Mouse (Mus musculus) layer of hippocampus, adult 9-10 months (tissue): ENCODE results near the gene Chrm4.

Source experiments
- DNase-seq: peaks from one replicate; pipeline ENCODE4 v3.0.0; 2022; ENCODE audit warnings: low spot score

The Chrm4 gene

DNA sequence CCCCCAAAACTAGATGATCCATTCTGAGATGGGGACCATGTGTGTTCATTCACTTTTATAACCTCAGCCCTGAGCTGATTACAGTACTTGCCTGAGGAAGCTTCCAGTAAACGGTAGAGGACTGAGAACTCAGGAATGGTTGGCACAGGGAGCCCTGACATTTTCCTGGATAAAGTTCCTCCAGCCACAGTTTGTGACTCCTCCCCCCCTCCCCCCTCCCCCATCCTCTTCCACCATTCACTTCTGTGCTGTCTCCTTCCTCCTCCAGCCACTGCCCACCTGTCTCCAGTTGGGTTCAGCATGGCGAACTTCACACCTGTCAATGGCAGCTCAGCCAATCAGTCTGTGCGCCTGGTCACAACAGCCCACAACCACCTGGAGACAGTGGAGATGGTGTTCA lies at the start of gene Chrm4:
TSS of gene Chrm4 (plus strand) at position 301 of the 400 bp plus-strand sequence.
- DNase-seq: no peak

DNA sequence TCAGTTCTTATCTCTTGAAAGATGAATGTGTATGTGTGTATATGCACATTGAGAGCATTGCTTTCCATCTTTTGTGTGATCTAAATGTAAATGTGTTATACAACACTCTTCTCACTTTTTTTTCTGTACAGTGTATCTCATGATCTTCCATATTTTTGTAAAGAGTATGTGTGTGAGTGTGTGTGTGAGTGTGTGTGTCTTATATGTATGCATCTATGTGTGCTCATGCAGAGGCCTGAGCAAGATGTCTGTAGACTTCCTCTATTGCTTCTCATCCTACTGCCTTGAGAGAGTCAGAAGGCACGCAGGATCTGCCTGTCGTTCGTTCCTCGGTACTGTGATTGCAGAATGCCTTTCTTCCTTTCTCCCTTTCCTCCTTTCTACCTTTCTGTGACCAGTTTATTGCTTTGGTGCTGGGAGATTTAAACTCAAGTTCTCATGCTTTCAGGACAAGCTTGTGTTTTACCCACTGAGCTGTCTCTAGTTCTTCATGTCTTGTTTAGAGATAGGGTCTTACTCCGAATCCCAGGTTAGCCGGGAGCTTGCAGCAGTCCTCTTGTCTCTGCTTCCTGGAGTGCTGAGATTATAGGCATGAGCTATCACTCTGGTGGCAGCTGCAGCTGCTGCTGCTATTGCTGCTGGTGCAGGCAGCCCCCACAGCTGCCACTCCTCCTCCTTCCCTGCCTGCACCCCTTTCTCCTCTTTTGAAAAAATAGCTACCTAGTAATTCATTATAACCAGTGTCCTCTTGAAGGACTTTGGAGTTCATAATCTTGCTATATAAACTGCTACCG lies 48.5 kb upstream of the Chrm4 start:
- no peak for DNase-seq

DNA sequence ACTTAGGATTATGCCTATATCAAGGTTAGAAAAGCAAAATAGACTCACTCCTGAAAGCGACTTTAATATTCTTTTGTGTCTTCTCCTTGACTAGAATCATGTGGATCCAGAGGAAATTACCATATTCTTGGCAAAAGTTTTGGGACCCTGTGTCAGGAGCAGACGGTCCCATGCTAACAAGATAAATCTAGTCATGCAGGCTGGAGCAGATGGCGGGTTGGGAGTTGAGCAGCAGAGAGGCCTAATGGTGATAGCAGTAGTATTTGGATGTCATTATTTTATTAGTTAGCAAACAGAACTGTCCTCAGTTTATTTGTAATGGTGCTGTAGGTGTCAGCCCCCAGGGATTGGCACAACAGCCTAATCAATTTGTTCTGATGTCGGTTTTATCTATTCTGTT lies 43.1 kb upstream of the Chrm4 start:
- DNase-seq: no peak

DNA sequence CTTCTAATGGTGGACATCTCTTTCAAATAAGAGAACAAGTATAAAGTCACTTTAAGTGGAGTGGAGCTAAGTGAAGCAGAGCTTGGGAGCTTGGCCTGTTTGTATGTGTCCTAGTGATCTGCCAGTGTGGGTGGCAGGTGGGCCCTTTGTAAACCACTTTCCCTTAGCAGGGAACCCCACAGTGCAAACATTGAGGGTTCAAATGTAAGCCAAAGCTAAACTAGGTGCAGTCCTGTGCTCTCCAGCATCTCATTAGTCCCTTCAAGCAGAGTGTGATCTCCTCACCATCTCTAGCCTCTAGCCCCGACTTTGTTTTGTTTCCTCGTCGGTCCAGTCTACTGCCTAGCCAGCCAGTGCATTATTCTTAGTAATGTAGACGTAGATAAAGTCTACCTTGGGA lies 42.4 kb upstream of the Chrm4 start:
- no peak for DNase-seq

DNA sequence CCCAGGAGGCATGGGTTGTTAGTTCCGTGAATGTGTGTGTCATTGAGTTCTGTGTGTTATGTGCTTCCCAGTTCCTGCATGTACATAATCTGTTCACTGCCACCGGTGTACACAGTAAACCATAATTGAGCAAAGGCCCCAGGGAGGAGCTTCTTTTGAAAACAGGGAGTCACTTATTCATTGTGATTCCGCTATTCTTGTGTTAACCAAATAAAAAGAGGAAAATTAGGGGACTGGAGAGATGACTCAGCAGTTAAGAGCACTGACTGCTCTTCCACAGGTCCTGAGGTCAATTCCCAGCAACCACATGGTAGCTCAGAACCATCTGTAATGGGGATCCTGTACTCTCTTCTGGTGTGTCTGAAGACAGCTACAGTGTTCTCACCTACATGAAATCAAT lies 32.3 kb upstream of the Chrm4 start:
- no peak for DNase-seq

DNA sequence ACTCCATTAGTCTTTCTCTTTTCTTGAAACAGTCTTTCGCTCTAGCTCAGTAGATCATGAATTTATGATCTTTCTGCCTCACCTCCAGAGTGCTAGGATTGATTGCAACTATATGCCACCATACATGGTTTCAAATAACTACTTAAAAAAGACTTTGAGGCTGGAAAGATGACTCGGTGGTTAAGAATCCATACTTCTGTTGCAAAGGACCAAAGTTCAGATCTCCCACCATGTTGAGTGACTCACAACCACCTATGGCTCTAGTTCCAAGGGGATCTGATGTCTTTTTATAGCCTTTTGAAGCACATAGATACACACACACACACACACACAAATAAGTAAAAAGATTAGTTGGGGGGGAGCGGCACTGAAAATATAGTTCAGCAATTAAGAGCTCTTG lies 31.6 kb upstream of the Chrm4 start:
- DNase-seq: no peak

DNA sequence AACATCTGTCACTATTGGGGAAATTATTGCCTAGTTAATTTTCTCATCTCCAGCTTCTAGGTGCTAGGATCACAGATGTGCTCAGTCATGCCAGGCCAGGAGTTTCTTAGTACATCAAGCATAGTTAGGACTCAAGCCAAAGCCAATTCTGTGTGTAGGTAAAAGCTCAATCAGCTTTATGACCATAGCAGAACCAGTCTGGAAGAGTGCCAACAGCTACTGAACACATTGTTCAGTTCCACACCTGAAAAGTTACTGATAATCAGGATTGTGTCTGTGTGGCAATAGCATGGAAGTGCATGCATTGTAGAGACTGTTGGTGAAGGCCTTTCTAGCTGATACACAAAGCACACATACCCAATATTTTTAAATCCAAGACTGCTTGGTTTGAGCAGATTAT lies 29.1 kb upstream of the Chrm4 start:
- no peak for DNase-seq

DNA sequence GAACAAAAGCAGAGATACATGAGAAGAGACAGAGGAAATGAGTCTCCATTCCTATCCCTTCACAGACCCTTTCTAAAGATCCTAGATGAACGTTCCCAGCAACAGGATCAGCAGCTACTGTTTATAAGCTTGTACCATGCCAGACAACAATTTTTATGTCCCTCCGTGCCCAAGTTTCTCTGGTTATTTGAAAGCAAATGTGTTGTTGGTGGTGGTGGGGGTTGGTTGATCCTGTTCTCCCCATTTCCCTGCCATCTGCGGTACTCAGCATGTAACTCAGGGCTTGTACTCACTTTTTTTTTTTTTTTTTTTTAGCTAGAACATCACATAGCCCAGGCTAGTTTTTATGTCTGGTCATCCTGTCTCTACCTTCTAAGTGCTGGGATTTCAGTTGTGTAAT lies 27.9 kb upstream of the Chrm4 start:
- DNase-seq: no peak

DNA sequence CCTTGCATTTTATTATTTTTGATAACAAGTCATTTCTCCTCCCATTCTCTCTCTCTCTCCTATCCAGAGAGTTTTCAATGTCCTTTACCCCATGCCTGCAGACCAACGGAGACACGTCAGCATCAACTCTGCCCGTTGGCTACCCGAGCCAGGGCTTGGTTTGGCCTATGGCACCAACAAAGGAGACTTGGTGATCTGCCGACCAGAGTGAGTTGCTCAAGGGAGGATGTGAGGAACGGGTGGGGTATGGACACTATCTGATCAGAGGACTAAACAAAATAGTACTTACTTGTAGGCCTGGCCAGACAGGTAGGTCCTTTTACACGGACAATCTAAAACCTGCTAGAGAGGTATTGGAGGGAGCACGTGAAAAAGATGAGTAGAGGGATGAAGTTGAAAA lies 26.6 kb upstream of the Chrm4 start:
- no peak for DNase-seq

DNA sequence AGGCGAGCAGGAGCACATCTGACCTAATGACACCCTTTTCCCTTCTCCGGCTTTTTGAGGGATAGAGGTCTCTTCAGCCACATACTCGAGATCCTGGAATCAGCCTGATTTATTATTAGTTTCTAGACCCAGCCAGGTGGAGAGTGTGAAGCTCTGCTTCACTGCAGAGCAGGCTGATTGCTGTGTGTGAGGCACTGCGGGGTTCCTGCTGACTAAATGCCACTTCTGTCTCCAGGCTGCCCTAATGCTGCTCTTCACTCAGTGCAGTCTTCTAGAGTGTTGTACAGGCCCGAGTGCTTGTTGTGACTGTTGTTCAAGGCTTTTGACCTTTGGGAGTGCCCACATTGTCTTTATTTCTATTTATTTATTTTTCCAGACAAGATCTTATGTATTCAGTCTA lies 24.7 kb upstream of the Chrm4 start:
- no peak for DNase-seq

DNA sequence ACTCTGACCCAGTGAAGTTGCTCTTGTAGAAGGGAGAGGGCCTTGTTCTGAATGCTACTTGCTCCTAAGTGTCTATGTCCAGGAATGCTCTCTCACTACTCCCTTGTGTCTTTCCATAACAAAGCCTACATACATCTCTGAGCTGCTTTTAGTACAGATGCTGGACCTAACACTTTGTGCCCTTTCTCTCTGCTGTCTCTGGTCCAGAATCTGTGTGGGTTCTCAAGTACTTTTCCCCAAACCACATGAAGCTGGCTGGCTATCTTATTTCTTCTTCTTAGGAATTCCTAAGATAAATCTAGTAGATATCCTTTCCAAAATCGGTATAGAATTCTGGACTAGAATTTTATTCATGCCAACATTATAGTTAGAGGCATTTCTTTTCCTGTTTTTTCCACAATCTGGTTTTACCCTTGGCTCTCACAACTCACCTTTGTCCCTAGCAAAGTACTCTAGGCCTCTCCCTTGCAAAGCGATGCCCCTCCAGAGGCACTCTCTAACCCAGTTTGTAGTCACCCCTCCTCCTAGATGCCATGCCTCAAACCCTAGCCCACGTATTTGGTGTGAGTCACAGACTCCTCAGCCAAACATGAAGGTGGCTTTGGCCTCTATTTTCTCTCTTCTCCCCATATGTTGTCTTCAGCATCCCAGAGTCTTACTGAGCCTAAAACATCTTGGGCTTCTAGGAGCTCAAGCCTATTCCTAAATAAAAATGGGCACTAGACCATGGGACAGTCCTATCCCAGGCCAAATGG lies 23.7 kb upstream of the Chrm4 start:
- DNase-seq: no peak

DNA sequence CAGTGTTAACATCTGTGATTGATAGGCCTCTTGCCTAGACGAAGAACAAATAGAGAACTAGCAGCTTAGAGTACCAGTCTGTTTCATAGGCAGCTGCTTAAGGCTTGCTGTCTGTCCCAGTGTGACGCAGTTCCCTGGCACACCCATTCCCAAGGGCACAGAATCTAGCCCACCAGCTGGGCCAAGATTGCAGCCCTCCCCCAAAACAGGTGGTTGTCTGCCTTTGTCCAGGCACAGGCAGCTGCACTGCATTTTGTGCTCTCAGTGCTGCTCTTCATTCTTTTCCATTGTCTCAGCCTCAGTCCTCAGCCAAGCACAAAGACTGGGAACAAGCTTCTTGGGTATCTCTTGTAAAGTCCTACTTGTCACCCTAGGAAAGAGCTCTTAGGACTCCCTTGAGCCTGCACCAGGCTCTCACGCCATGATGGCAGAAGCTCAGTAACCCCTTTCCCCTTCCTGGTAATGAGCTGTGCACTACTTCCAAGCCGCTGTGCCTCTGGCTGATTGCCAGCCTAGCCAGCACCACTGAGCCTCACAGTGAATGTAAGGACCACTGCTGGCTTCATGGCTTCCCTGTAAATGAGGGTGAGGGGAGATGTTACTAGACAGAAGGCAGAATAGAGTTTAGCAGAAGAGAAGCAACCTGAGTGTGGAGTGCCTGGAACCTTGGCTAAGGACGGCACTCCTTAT lies 22.3 kb upstream of the Chrm4 start:
- no peak for DNase-seq

DNA sequence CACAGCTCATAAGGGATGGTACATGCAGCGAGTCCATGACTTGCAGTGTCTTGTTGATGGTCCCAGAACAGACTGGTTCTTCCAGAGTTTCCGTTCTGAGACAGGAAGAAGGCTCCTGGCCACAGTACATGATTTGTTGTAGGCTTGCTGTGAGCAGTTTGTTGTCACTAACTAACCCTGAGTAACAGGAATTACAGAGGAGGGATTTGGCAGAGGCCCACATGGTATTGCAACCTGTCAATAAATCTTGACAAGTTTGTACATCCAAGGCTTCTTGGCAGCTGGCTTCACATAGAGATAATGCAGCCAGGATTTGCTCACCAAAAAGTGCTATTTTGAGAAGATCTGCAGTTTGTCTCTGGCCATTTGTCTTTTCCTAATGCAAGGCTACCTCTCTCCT lies 20.9 kb upstream of the Chrm4 start:
- DNase-seq: no peak

DNA sequence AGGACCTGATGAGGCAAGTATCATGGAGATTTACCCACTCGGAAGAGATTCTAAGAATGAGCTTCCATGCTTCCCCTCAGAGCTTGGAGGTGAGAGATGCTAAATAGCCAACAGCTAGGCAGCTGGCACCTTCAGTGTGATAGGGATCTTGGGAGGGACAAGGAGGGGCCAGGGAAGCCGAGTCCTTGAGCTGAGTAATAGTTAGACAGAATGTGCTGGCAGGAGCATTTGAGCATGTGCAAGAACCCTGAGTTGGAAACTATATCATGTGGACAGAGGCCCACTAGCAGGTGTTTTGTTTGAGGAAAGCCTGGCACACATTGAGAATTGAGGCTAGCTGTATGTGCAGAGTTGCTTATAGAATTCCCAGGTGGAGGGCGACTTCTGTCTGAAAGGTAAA lies 14.4 kb upstream of the Chrm4 start:
- no peak for DNase-seq

DNA sequence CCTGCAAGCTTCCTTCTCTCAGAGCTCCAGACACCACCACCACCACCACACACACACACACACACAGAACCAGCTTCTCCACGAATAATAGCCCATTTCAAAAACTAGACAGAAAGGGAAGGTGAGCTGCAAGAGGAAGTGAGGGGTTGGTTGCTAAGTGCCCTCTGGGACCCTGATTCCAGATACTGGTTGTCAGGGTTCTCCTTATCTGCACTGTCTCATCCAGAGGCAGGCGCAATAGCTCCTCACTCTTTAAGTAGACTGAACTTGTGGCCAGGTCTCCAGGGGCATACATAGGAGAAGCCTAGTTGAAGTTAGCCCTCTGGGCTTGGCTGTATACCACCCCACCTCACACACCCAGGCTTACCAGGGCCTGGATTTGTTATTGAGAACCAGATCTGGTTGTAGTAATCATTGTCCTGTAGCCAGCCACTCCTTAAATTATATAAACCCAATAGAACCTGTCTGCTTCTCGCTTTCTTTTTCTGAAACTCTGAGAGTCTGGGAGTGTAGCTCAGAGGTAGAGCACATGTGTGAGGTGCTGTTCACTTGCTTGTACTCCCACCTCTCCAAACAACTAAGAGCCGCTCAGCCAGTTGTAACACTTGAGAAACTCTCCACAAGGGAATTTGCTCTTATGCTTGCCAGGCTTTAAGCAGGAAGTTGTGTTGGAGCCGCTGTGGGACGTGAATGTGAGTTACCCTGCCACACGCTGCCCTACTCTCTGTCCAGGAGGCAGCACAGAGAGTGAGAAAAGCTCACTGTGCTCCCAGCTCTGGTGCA lies 13.5 kb upstream of the Chrm4 start:
- DNase-seq: no peak

DNA sequence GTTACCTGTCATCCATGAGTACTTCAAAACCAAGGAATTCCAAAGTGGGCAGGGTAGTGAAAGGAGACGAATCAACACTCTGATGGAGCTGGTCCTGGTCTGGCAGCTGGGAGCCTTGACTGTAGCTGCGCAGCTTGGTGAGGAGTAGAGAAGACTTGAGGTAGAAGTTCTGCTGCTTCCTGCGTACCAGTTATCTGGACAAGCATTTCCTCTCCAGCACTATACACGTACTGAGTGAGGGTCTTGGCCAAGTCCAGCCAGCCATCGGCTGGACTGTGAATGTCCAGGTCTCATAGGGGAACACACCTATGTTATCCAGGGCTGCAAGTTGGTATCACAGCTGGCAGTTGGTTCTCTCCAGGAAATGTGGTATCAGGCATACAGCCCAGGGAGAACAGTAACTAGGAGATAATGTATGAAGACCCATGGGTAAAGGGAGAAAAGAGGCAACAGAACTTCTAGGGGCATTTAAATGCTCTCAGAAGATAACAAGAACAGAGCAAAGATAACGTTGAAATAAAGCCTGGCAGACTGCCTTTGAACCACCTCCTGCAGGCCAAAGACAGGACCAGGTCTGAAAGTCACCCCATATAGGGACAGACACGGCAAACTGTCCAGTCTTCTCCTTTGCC lies 10.6 kb upstream of the Chrm4 start:
- no peak for DNase-seq

DNA sequence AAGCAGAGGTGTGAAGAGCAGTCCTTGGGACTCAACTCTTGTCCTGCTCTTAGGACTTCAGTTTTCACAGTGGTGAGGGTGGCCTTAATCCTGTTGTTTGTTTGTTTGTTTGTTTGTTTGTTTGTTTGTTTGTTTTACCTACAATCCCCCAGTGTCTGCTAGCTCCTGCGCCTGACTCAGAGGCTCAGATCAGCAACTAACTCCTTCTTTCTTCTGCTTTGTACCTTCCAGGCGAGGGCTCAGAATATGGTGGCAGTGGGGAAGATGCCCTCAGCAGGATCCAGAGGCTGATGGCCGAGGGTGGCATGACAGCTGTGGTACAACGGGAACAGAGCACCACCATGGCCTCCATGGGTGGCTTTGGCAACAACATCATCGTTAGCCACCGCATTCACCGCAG lies 10.0 kb upstream of the Chrm4 start:
- DNase-seq: no peak

GRCm38 (mm10) chr2:91920130-91920529 lies 6.9 kb upstream of the Chrm4 start:
- no peak for DNase-seq

- no peak for DNase-seq
These were observed 5.8 kb upstream of the Chrm4 start for GRCm38 (mm10) chr2:91921181-91921789.

DNA sequence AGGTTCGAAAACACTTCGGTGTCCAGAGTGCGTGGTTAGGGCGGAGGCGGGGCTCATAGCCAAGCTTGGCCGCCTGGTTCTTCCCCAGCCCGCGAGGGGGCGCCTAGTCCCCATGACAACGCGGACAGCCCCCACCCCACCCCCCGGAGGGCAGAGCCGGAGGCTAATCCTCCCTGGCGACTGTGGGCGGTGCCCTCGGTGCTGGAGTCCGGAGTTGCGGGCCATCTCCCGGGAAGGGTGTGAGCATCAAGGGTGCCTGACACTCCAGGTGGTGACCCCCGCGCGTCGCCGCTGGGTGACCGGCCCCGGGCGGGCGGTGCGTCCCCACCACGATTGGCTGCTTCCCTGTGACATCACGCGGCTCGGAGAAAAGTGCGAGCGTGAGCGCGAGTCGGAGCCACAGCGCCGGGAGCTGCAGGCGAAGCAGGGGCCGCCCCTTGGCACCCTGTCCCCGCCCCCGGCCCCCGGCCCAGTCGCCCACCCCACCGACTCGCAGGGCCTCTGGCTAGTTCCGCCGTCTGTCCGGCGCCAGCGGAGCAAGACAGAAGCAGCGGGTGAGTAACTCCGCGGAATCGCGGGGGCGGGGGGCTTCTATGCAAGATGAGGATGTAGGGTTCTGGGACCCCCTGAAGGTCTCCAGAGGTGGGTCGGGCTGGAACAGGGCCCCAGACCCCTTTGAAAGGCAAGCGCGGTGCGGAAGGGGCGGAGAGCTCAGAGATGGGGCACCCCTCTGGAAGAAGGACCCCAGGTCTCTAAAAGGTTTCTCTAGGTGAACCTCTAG lies 5.1 kb upstream of the Chrm4 start:
- no peak for DNase-seq
